Mouse (Mus musculus) heart, postnatal 36 days (tissue): ENCODE results near the gene Eme2. TPM values are rescaled to one million over a fixed set of nuclear protein-coding genes. Genes with fewer than 3 reads are reported as not detected.

ENCODE experiments used
- DNase-seq, 2 experiments: peaks; one replicate each; pipeline ENCODE4 v3.0.0; 2021 to 2022
- intact Hi-C: fragments of 180-260 bp; cut with DNase I; formaldehyde crosslinking; loops from one replicate; pipeline ENCODE4 v1.15.1; 2025
- total RNA-seq, 2 experiments: library from RNA; stranded (reverse); gene quantifications; 2 replicates each; pipeline ENCODE4 v1.2.3; 2021

Eme2 gene
- total RNA-seq, 2 experiments from 2014 or later, result 18.8 to 19.0 TPM

- intact Hi-C loops, result no loop called here
- DNase-seq, result no peak
Measured at GRCm38 (mm10) chr17:24848600-24849031, 46.3 kb downstream of the Eme2 start.

GRCm38 (mm10) chr17:24847386-24847785 lies 47.5 kb downstream of the Eme2 start:
- no peak for DNase-seq
- intact Hi-C loops, result no loop called here

GRCm38 (mm10) chr17:24844525-24844924 lies 50.4 kb downstream of the Eme2 start:
- intact Hi-C loops, result no loop called here
- DNase-seq, result no peak

- intact Hi-C loops, result no loop called here
Measured at GRCm38 (mm10) chr17:24842631-24843030, 52.3 kb downstream of the Eme2 start.

GRCm38 (mm10) chr17:24841133-24841532 lies 53.8 kb downstream of the Eme2 start:
- DNase-seq, result no peak
- intact Hi-C loops, result no loop called here

More at GRCm38 (mm10) chr17:24842631-24843030, 52.3 kb downstream of the Eme2 start:
- DNase-seq, result no peak

GRCm38 (mm10) chr17:24840341-24840740 lies 54.5 kb downstream of the Eme2 start:
- no peak for DNase-seq
- intact Hi-C loops, result no loop called here

- no peak for DNase-seq
- intact Hi-C loops, result no loop called here
Measured at GRCm38 (mm10) chr17:24839842-24840241, 55.0 kb downstream of the Eme2 start, which contains the start of gene Hagh. Gene Hagh, plus strand, starts transcription at chr17:24840143.

Other genes with a start within 250 kb of the Eme2 start
- gene Slc9a3r2, start 244.8 kb downstream of the Eme2 start, total RNA-seq, result 100 to 1,000 TPM in 1 of 2 experiments, 10 to 100 TPM in 1; 91.1 to 140 TPM
- not detected for gene Npw, start 236.6 kb downstream of the Eme2 start, total RNA-seq
- gene Zfp598, start 225.4 kb downstream of the Eme2 start, total RNA-seq, result 10 to 100 TPM; 17.3 to 19.0 TPM
- gene Syngr3, start 205.1 kb downstream of the Eme2 start, total RNA-seq, result under 1 TPM; 0.14 to 0.22 TPM
- 10 to 100 TPM; 19.3 to 22.8 TPM for gene Gfer, start 198.9 kb downstream of the Eme2 start, total RNA-seq
- gene Noxo1, start 198.9 kb downstream of the Eme2 start, total RNA-seq, result 1 to 10 TPM in 1 of 2 experiments, under 1 TPM in 1; 0.33 to 1.3 TPM
- gene Tbl3, start 187.4 kb downstream of the Eme2 start, total RNA-seq, result 10 to 100 TPM; 16.3 to 17.7 TPM
- not detected for gene Rnf151, start 177.0 kb downstream of the Eme2 start, total RNA-seq
- gene Rps2, start 177.0 kb downstream of the Eme2 start, total RNA-seq, result 100 to 1,000 TPM; 668 to 757 TPM
- gene Ndufb10, start 170.6 kb downstream of the Eme2 start, total RNA-seq, result 1,000 to 10,000 TPM in 1 of 2 experiments, 100 to 1,000 TPM in 1; 979 to 1,034 TPM
- gene Rpl3l, start 167.3 kb downstream of the Eme2 start, total RNA-seq, result 100 to 1,000 TPM; 400 to 416 TPM
- 100 to 1,000 TPM; 160 to 183 TPM for gene Msrb1, start 158.4 kb downstream of the Eme2 start, total RNA-seq
- gene Hs3st6, start 142.1 kb downstream of the Eme2 start, total RNA-seq, result not detected
- gene Meiob, start 90.8 kb downstream of the Eme2 start, total RNA-seq, result not detected
- gene Hagh, start 54.9 kb downstream of the Eme2 start, total RNA-seq, result 100 to 1,000 TPM; 102 to 104 TPM
- gene Fahd1, start 44.7 kb downstream of the Eme2 start, total RNA-seq, result 10 to 100 TPM; 72.0 to 76.5 TPM
- gene Igfals, start 29.1 kb downstream of the Eme2 start, total RNA-seq, result 1 to 10 TPM; 7.7 to 8.8 TPM
- gene Nubp2, start 8.7 kb downstream of the Eme2 start, total RNA-seq, result 10 to 100 TPM; 20.0 to 22.4 TPM
- 10 to 100 TPM; 26.3 to 28.0 TPM for gene Spsb3, start 8.4 kb downstream of the Eme2 start, total RNA-seq
- gene Mrps34, start within 50 bp of the Eme2 start, total RNA-seq, result 100 to 1,000 TPM; 103 to 113 TPM
- 10 to 100 TPM; 30.2 to 32.4 TPM for gene Nme3, start 1.4 kb upstream of the Eme2 start, total RNA-seq
- 10 to 100 TPM; 58.9 to 63.0 TPM for gene Mapk8ip3, start 41.9 kb upstream of the Eme2 start, total RNA-seq
- 1 to 10 TPM; 6.4 to 7.9 TPM for gene Jpt2, start 65.6 kb upstream of the Eme2 start, total RNA-seq
- gene Cramp1l, start 120.7 kb upstream of the Eme2 start, total RNA-seq, result 10 to 100 TPM; 12.6 to 13.1 TPM
- 1 to 10 TPM; 5.7 to 7.3 TPM for gene Ift140, start 121.0 kb upstream of the Eme2 start, total RNA-seq
- 10 to 100 TPM; 34.5 to 36.7 TPM for gene Tmem204, start 188.5 kb upstream of the Eme2 start, total RNA-seq
- gene Telo2, start 220.9 kb upstream of the Eme2 start, total RNA-seq, result 10 to 100 TPM; 12.4 to 12.7 TPM
- 1 to 10 TPM; 4.2 to 6.7 TPM for gene Ptx4, start 225.7 kb upstream of the Eme2 start, total RNA-seq
- gene Clcn7, start 238.3 kb upstream of the Eme2 start, total RNA-seq, result 10 to 100 TPM; 28.7 to 34.3 TPM